Mouse (Mus musculus): ENCODE measurements around the gene Mapk14.
"Not testable (repeated sequence)": the region's sequence is repeated elsewhere in the genome, so short reads cannot be mapped to it uniquely, and the experiment has no call there.

Gene Mapk14

GRCm38 (mm10) chr17:28739244-28739643, 48.1 kb downstream of the Mapk14 start:
- DNase-seq (ENCODE audit: low read depth), result no peak

- DNase-seq (ENCODE audit: low read depth), result no peak
These were observed 52.2 kb downstream of the Mapk14 start for GRCm38 (mm10) chr17:28743145-28743866.

DNA sequence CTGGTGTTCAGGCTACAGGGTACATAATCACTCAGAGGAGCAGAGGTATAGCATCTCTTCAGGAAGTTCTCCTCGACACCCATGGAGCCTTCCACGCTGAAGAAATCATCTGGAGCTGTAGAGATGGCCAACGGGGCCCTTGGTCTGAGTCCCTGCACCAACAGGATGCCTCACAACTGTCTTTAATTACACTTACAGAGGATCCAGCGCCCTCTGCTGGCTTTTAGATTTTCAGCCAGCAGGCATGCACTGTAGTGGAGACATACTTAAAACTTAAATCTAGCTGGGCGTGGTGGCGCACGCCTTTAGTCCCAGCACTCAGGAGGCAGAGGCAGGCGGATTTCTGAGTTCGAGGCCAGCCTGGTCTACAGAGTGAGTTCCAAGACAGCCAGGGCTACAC, 52.8 kb downstream of the Mapk14 start:
- peak; percentile 56 for DNase-seq (ENCODE audit: low read depth)

GRCm38 (mm10) chr17:28745773-28746172, 54.6 kb downstream of the Mapk14 start:
- no peak for DNase-seq (ENCODE audit: low read depth)

GRCm38 (mm10) chr17:28748001-28748400, 56.9 kb downstream of the Mapk14 start:
- DNase-seq (ENCODE audit: low read depth), result no peak

- DNase-seq (ENCODE audit: low read depth), result no peak
These were observed 59.5 kb downstream of the Mapk14 start for GRCm38 (mm10) chr17:28750580-28750979.

- DNase-seq (ENCODE audit: low read depth), result no peak
These were observed 65.3 kb downstream of the Mapk14 start for GRCm38 (mm10) chr17:28756447-28756846.

DNA sequence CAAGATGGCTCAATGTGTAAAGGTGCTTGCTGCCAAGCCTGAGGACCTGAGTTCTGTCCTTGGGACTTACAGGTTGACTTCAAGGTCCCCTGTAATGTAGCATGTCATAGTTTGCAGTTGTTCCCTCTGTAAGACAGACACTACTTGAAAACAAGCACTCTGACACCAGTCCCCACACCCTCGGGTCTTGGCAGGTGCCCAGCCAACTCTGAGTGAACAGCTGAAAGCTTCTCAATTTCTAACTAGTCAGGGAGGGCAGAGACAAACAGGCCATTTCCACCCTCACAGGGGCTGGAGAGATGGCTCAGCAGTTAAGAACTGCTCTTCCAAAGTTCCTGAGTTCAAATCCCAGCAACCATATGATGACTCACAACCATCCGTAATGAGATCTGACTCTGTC, 66.3 kb downstream of the Mapk14 start:
- no peak for DNase-seq (ENCODE audit: low read depth)

- DNase-seq (ENCODE audit: low read depth), result no peak
These were observed 69.7 kb downstream of the Mapk14 start for GRCm38 (mm10) chr17:28760736-28761312.

GRCm38 (mm10) chr17:28761871-28762270, 70.7 kb downstream of the Mapk14 start:
- DNase-seq (ENCODE audit: low read depth), result peak; percentile 81

GRCm38 (mm10) chr17:28766203-28766602, 75.1 kb downstream of the Mapk14 start:
- DNase-seq (ENCODE audit: low read depth), result no peak

DNA sequence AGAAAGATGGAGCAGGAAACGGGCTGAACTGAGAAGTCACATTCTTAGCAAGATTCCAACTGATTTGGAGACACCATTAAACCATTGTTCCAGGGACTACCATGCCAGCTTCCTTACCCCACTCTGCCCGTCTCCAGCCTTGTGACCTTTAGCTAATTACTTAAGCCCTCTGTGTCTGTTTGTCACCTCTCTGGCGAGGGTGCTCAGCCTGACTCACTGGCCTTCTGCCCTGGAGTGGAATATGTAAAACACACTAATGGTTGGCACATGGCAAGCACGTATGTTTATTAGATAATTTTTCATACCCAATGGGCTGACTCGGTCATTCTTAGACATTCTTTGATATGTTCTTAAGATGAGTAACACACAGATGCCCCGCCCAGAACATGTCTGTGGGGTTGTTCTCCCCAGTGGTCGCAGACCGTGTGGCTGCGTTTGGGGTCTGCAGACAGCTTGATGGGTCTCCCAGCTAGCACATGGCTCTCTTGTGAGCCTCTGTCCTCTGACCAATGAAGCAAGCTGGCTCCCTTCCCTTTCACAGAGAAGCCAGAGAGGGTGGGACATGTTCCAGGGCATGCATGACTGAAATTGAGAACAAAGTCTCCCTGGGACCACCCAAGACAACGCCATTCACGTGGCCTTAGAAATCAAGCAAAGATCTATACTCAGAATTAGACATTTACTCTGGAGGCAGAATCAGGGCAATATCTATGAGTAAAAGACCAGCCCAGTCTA, 75.8 kb downstream of the Mapk14 start:
- no peak for DNase-seq (ENCODE audit: low read depth)

DNA sequence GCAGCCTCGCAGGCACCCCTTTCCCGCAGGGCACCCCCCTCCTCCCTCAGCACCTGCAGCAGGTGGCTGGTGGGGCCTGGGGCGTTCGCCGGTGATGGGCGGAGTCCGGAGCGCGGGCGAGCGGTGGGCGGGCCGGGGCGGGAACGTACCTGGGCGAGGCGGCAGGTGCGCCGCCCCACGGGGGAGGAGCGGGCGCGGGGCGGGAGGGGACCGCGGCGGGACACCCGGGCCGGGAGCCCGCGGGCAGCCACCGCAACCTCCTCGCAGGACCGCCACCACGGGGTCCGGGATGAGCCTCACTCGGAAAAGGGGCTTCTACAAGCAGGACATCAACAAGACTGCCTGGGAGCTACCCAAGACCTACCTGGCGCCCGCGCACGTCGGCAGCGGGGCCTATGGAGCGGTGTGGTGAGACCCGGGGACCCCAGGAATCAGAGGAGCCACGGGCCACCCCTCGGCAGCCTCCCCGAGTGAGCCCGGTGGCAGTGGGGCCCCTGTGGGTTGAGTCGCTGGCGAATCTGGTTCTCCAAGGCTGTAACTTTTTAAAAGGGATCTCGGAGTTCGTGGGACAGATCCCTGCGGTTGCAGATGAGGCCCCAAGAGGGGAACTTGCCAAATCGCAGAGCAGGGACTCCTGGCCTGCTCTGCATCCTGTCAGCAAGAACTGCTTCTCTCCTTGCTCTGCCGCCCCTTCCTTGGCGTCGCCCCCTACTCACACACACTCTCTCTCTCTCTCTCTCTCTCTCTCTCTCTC, 78.2 kb downstream of the Mapk14 start, which contains the start of gene Mapk13:
Mapk13 (plus strand) TSS at position 177 of the 754 bp plus-strand sequence.
- DNase-seq (ENCODE audit: low read depth), result peak; percentile 38

GRCm38 (mm10) chr17:28769875-28770421, 78.8 kb downstream of the Mapk14 start:
- DNase-seq (ENCODE audit: low read depth), result peak; percentile 27

GRCm38 (mm10) chr17:28771289-28771688, 80.2 kb downstream of the Mapk14 start:
- no peak for DNase-seq (ENCODE audit: low read depth)

DNA sequence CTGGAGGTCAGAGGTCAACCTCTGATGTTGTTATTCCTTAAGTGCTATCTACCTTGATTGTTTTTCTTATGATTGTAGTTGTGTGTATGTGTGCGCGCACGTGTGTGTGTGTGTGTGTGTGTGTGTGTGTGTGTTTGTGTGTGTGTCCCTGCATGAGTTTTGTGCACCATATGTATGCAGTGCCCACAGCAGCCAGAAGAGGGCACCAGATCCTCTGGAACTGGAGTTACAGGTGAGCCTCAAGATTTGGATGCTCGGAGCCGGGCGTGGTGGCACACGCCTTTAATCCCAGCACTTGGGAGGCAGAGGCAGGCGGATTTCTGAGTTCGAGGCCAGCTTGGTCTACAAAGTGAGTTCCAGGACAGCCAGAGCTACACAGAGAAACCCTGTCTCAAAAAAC, 83.2 kb downstream of the Mapk14 start:
- DNase-seq (ENCODE audit: low read depth), result not testable (repeated sequence)

DNA sequence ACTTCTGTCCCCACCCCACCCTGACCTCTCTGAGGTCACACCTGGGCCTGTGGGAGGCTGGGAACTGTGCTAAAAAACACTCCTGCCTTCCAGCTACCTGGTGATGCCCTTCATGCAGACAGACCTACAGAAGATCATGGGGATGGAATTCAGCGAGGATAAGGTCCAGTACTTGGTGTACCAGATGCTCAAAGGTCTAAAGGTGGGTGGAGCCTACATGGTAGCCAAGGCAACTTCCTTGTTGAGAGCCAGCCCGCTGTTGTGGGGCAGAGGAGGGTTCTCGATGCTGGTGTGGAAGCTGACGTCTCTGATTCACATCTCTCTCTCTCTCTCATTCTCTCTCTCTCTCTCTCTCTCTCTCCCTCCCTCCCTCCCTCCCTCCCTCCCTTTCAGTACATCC, 84.0 kb downstream of the Mapk14 start:
- no peak for DNase-seq (ENCODE audit: low read depth)

GRCm38 (mm10) chr17:28776817-28777216, 85.7 kb downstream of the Mapk14 start:
- DNase-seq (ENCODE audit: low read depth), result no peak

GRCm38 (mm10) chr17:28777231-28778005, 86.3 kb downstream of the Mapk14 start:
- no peak for DNase-seq (ENCODE audit: low read depth)

GRCm38 (mm10) chr17:28779735-28780134, 88.6 kb downstream of the Mapk14 start:
- no peak for DNase-seq (ENCODE audit: low read depth)

GRCm38 (mm10) chr17:28780836-28781235, 89.7 kb downstream of the Mapk14 start:
- no peak for DNase-seq (ENCODE audit: low read depth)
